Mouse (Mus musculus): ENCODE results near the gene Dusp10. TPM values are rescaled to one million over a fixed set of nuclear protein-coding genes. Genes with fewer than 3 reads are reported as not detected.

Dusp10 gene
- polyA plus RNA-seq, 1 experiment from 2014 or later: 3.5 TPM

- WGBS: 94% methylated on average over 5 of the region's 5 CpGs
Observed at GRCm38 (mm10) chr1:184100414-184100813, 87.3 kb downstream of the Dusp10 start.

GRCm38 (mm10) chr1:184100927-184101749, 88.0 kb downstream of the Dusp10 start:
- WGBS: 89% methylated on average over 9 of the region's 9 CpGs
- Histone ChIP-seq H3K27me3 (ENCODE audit: low read depth, poor library complexity, severe bottlenecking) (no peaks in the 10 kb centered on the region), H3K4me1 (no peaks in the 10 kb centered on the region), H3K4me3 (no peak overlapping the region), H3K27ac (no peak overlapping the region), H3K9me3 (replicated peaks) (no peaks in the 10 kb centered on the region), H3K36me3 (no peaks in the 10 kb centered on the region)
- no peak for DNase-seq (ENCODE audit: low spot score)

More at GRCm38 (mm10) chr1:184100414-184100813, 87.3 kb downstream of the Dusp10 start:
- no peaks in the 10 kb centered on the region for H3K9me3 ChIP-seq (replicated peaks)
- no peak overlapping the region for H3K4me3 ChIP-seq
- DNase-seq (ENCODE audit: low spot score): no peak
- H3K27me3 ChIP-seq (ENCODE audit: low read depth, poor library complexity, severe bottlenecking): no peaks in the 10 kb centered on the region
- H3K36me3 ChIP-seq: no peaks in the 10 kb centered on the region
- H3K27ac ChIP-seq: no peak overlapping the region
- H3K4me1 ChIP-seq: no peaks in the 10 kb centered on the region

- Histone ChIP-seq H3K36me3 (no peaks in the 10 kb centered on the region), H3K9me3 (replicated peaks) (no peaks in the 10 kb centered on the region), H3K4me1 (no peaks in the 10 kb centered on the region), H3K27me3 (ENCODE audit: low read depth, poor library complexity, severe bottlenecking) (no peaks in the 10 kb centered on the region), H3K4me3 (no peak overlapping the region), H3K27ac (no peak overlapping the region)
- no peak for DNase-seq (ENCODE audit: low spot score)
- WGBS: 78% methylated on average over 4 of the region's 4 CpGs
Observed at GRCm38 (mm10) chr1:184101750-184102046, 88.6 kb downstream of the Dusp10 start.

- 69% methylated on average over 2 of the region's 2 CpGs for WGBS
- Histone ChIP-seq H3K27ac (no peak overlapping the region), H3K27me3 (ENCODE audit: low read depth, poor library complexity, severe bottlenecking) (no peaks in the 10 kb centered on the region), H3K9me3 (replicated peaks) (no peaks in the 10 kb centered on the region), H3K4me1 (no peaks in the 10 kb centered on the region), H3K36me3 (no peaks in the 10 kb centered on the region), H3K4me3 (no peak overlapping the region)
- DNase-seq (ENCODE audit: low spot score): no peak
Observed at GRCm38 (mm10) chr1:184106832-184107231, 93.7 kb downstream of the Dusp10 start.

GRCm38 (mm10) chr1:184107448-184107847, 94.3 kb downstream of the Dusp10 start:
- WGBS: 91% methylated on average over 4 of the region's 4 CpGs
- Histone ChIP-seq H3K4me1 (no peaks in the 10 kb centered on the region), H3K27ac (no peak overlapping the region), H3K27me3 (ENCODE audit: low read depth, poor library complexity, severe bottlenecking) (no peaks in the 10 kb centered on the region), H3K36me3 (no peaks in the 10 kb centered on the region), H3K4me3 (no peak overlapping the region), H3K9me3 (replicated peaks) (no peaks in the 10 kb centered on the region)
- no peak for DNase-seq (ENCODE audit: low spot score)

GRCm38 (mm10) chr1:184108254-184108653, 95.2 kb downstream of the Dusp10 start:
- WGBS: 96% methylated on average over 1 of the region's 1 CpGs
- Histone ChIP-seq H3K27ac (no peak overlapping the region), H3K4me3 (no peak overlapping the region), H3K9me3 (replicated peaks) (no peaks in the 10 kb centered on the region), H3K36me3 (no peaks in the 10 kb centered on the region), H3K4me1 (no peaks in the 10 kb centered on the region), H3K27me3 (ENCODE audit: low read depth, poor library complexity, severe bottlenecking) (no peaks in the 10 kb centered on the region)
- no peak for DNase-seq (ENCODE audit: low spot score)

GRCm38 (mm10) chr1:184117586-184117985, 104.5 kb downstream of the Dusp10 start:
- no peaks in the 10 kb centered on the region for H3K4me1 ChIP-seq
- H3K9me3 ChIP-seq (replicated peaks): no peaks in the 10 kb centered on the region
- DNase-seq (ENCODE audit: low spot score): no peak
- H3K27ac ChIP-seq: no peak overlapping the region
- no peaks in the 10 kb centered on the region for H3K27me3 ChIP-seq (ENCODE audit: low read depth, poor library complexity, severe bottlenecking)
- H3K36me3 ChIP-seq: no peaks in the 10 kb centered on the region
- WGBS: 84% methylated on average over 7 of the region's 7 CpGs
- H3K4me3 ChIP-seq: no peak overlapping the region

GRCm38 (mm10) chr1:184117991-184118390, 104.9 kb downstream of the Dusp10 start:
- no peak overlapping the region for H3K4me3 ChIP-seq
- no peaks in the 10 kb centered on the region for H3K9me3 ChIP-seq (replicated peaks)
- DNase-seq (ENCODE audit: low spot score): no peak
- no peaks in the 10 kb centered on the region for H3K4me1 ChIP-seq
- H3K27me3 ChIP-seq (ENCODE audit: low read depth, poor library complexity, severe bottlenecking): no peaks in the 10 kb centered on the region
- no peak overlapping the region for H3K27ac ChIP-seq
- WGBS: 85% methylated on average over 2 of the region's 2 CpGs
- no peaks in the 10 kb centered on the region for H3K36me3 ChIP-seq

GRCm38 (mm10) chr1:184118586-184118985, 105.5 kb downstream of the Dusp10 start:
- Histone ChIP-seq H3K4me1 (no peaks in the 10 kb centered on the region), H3K27ac (no peak overlapping the region), H3K9me3 (replicated peaks) (no peaks in the 10 kb centered on the region), H3K4me3 (no peak overlapping the region), H3K27me3 (ENCODE audit: low read depth, poor library complexity, severe bottlenecking) (no peaks in the 10 kb centered on the region), H3K36me3 (no peaks in the 10 kb centered on the region)
- no peak for DNase-seq (ENCODE audit: low spot score)
- 89% methylated on average over 1 of the region's 1 CpGs for WGBS

Other genes starting within 250 kb of the Dusp10 start
- 0.56 and 0.96 TPM in 2 replicates for gene 1700056E22Rik, start 21.0 kb downstream of the Dusp10 start, polyA plus RNA-seq (2016; fragmentation: Nextera tagmentation; extraction: Ambion mirVana)

Data from limb, embryonic 10.5 days (tissue).